Mouse (Mus musculus) adrenal gland, postnatal 14 days (tissue): ENCODE measurements around the gene Rpn2. TPM values are rescaled to one million over a fixed set of nuclear protein-coding genes. Genes with fewer than 3 reads are reported as not detected.

ENCODE experiments used
- DNase-seq: peaks from one replicate; pipeline ENCODE4 v3.0.0; 2021; ENCODE audit warnings: mixed read lengths
- long read RNA-seq, 2 experiments: library from polyadenylated mRNA; stranded (forward); transcript quantifications; one replicate each; pipeline ENCODE4 v2.0.0; 2021
- total RNA-seq: library from RNA; stranded (reverse); gene quantifications from 2 replicates; pipeline ENCODE4 v1.2.3, GENCODE M21; 2021

The Rpn2 gene
- total RNA-seq = 210 and 211 TPM in 2 replicates
- long read RNA-seq, experiment 1, transcript Rpn2-202 (17 exons, 2,756 nt) = major isoform, 509 of 579 reads
- long read RNA-seq, experiment 1, partial matches to known transcripts = 39 of 579 reads
- long read RNA-seq, experiment 1, other reads (novel, unspliced or antisense) = 30 of 579 reads
- long read RNA-seq, experiment 2, transcript Rpn2-202 (17 exons, 2,756 nt) = major isoform, 314 of 365 reads
- long read RNA-seq, experiment 2, partial matches to known transcripts = 28 of 365 reads
- long read RNA-seq, experiment 2, other reads (novel, unspliced or antisense) = 23 of 365 reads

DNA sequence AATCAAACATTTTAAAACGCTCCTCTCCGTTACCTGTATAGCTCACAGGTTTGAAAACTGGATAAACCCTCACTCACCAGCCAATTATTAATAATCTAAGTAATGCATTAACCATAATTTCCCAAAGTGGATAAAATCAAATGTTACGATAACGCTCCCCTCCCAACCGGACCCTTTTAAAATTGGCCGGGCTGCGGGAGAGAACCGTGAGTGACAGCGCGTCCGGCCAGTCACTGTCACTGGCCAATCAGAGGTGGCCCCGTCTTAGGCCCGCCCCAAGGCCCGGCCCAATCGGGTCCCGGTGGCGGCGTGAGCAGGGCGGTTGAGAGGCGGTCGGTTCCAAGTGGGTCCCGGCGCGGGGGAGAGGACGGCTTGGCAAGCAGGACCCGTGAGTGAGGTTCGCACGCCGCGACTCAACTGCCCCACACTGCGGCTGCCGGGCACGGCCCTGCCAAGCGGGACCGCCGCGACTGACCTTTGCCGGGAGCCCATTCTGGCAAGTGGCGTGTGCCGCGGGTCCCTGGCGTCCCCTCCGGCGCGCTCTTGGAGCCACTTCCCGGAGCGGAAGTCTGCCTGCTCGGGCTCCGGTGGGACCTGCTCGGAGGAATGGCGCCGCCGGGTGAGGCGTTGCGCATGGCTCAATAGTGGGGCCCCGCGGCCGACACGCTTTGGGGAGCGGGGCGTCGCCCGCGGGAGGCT is at the start of gene Rpn2:
Rpn2 (plus strand) TSS at position 301 of the 699 bp plus-strand sequence.
- DNase-seq = peak; percentile 99

DNA sequence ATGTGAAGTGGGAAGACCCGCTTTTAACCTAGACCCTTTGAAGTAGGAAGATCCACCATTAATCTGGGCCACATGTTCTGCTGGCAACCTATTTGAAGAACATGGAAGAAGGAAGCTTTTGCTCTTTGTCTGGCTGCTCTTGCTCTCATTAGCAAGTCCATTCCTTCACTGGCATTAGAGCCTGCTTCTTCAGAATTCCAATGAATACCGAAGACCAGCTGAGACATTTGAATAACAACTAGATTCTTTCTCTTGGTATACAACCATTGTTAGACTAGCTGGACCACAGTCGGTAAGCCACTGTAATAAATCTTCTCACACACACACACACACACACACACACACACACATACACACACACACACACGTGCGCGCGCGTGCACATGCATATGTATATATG is 42.9 kb upstream of the Rpn2 start:
- no peak for DNase-seq

DNA sequence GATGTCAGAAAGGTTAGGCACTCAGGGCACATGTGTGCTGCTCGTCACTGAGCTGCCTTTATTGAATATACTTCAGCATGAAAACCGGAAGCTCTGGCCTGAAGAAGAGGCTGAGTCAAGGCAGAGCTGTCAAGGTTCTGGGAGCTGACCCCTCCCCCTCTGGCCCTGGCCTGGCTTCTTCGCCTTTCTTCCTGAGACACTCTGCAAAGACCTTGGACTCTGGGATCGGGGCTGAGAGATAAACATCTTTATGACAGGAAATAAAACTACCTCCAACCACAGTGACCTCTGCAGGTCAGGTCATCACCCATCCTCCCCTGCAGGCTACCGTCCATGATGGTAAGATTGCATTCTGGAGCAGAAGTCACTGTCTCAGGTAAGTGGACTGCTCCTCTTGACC is 33.8 kb upstream of the Rpn2 start:
- DNase-seq = peak; percentile 59

DNA sequence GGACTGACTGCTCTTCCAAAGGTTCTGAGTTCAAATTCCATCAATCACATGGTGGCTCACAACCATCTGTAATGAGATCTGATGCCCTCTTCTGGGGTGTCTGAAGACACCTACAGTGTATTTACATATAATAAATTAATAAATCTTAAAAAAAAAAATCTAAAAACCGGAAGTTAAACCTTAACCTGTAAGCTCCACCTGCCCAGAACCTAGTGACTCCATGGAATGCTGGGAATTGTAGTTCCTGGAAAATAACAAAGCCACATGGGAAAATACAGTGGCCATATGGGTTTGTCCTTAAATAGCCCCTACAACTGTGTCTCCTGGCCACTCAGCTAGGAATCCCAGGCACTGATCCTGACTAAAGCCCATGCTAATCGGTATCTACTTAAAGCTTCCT is 33.2 kb upstream of the Rpn2 start:
- DNase-seq = no peak

DNA sequence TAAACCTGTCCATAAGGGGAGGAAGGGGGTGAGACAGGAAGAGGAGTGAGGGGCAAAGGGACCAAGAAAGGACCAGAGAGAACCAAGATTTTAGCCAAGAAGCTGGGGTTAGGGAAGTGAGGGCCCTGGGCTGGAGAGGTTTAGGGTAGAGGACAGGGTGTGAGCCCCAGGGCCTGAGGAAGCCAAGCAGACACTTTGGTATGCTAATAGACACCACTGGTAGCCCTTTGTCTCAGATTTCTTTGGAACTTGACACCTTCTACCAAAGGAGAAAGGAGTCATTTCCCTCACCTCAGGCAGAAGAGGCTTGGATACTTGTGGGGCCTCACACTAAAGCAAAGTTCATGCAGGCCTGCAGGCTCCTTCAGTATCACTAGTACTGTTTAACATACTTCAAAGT is 30.7 kb upstream of the Rpn2 start:
- DNase-seq = no peak

DNA sequence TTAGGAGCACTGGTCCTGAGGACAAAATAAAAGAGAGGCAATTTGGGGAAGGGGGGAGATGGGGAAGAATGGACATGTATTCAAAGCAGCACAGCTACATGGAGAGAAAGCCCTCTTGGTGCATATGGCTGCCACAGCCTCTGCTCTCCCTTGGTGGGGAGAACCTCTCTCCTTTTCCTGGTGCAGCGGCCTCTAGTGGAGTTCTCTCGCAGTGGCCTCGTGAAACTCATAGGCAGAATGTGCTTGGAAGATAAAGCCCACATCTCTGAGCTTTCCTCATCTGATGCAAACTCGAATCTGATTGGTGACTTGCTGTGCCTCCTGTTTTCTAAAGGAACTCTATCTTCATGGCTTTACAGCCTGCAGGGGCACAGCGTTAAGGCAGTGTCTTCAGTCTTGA is 19.1 kb upstream of the Rpn2 start:
- DNase-seq = peak; percentile 82

GRCm38 (mm10) chr2:157261930-157262329 is 16.9 kb upstream of the Rpn2 start:
- no peak for DNase-seq

DNA sequence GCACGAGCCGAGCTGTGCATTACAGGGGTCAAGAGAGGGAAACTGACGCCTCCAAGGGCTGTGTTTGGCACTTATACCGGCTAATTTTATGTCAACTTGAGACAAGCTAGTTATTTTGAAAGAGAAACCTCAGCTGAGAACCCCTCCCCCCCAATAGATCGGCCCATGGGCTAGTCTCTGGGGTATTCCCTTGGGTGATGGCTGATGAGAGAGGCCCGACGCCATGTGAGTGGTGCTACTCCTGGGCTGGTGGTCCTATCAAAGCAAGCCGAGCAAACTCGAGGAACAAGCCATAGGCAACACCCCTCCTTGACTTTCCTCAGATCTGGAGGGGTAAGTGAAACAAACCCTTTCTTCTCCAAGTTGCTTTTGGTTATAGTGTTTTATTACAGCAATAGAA is 16.3 kb upstream of the Rpn2 start:
- no peak for DNase-seq

DNA sequence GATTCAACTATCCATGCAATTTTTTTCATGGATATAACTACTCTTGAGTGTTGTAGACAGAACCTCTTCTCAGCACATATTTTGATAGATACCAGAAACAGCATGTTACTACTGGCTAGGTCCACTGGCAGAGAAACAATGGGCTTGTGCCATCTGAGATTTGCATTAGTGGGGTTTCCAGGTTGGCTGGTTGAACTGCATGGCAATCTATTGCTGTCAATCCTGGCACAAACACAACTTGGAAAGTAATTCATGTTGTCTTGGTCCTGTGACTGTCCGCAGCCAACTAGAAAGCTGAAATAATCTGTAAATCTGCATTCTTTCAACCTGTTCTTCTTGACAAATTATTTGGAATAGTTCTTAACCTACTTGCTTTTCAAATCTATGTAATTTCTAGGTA is 15.7 kb upstream of the Rpn2 start:
- no peak for DNase-seq

DNA sequence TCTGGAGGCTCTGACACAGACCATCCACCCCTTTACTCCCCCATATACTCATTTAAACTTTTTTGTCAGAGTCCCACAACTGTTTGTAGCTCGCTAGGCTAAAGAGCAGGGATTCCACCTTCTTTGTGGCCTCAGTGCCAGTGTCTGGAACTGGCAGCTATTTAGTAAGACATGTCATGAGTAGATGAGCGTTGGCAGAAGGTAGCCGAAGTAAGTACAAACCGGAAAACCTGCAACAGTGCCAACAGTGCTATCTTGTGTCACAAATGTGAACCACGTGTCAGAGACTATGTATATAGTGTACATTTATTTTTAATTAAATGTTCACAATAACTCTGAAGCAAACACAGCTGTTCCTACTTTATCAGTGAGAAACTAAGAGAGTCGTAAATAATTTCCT is 15.0 kb upstream of the Rpn2 start:
- no peak for DNase-seq

GRCm38 (mm10) chr2:157279416-157279800 is 591 bp downstream of the Rpn2 start, which contains the start of gene Mroh8:
TSS of gene Mroh8 (minus strand) at chr2:157279549.
- peak; percentile 80 for DNase-seq

GRCm38 (mm10) chr2:157283321-157283720 is 4.5 kb downstream of the Rpn2 start:
- DNase-seq = no peak

DNA sequence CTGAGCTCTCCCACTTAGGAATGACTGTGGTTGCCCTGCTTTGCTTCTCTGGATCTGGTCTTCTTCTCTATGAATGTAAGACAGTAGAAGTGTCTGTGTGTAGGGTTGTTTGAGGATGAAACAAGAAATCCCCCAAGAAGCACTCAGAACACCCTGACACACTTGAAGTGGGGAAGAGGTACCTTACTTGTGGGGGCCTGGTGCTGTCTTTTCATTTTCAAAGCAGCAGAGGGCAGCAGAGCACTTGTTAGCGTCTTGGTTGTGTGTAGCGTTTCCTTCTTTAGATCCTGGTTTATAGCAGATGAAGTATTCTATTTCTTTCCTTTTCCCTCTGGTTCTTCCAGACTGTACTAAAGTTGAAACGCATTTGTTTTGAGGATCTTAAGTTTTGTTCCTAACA is 8.7 kb downstream of the Rpn2 start:
- DNase-seq = peak; percentile 39

GRCm38 (mm10) chr2:157288996-157289395 is 10.2 kb downstream of the Rpn2 start:
- no peak for DNase-seq

DNA sequence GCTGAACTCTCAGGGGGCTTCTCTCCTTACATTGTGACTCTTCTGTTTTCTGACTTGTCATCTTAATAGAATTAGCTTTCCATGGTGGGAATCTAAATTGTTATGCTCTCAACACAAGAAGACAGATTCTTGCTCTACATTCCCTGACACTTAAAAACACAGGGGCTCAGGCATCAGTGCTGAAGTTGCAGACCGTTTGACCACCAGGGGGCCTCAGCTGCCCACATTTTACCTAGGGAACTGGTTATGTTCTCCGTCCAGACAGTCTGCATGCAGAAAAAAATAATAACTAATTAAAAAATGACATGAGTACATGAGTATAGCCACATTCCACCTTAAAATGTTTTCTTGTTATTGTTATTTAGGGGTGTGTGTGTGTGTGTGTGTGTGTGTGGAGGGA is 13.3 kb downstream of the Rpn2 start:
- peak; percentile 86 for DNase-seq

DNA sequence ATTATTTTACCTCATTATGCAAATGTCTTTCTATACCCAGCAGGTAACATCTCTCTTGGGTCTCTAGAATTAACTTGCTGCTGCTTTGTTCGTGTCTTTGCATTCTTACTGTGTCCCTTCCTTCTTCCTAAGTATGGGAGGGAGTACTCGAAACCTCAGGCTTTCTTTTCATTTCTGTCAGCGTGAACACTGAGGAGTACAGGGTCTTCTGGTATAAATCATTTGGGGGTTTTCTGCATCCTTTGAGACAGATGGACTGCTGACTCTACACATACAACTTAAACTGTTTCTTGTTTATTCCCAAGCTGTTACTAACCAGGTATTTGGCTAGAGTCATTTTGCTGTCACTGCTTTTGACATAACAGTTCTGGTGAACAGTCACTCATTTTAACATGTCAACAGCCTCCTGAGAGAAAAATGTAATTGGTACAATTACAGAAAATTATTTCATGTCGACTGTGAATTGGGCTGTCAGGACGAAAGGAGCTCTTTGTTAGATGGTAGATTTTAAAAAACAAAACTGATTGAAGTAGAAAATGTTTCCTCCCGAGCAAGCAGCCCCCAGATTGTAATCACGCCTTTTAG is 17.4 kb downstream of the Rpn2 start:
- DNase-seq = no peak

GRCm38 (mm10) chr2:157300051-157300450 is 21.2 kb downstream of the Rpn2 start:
- no peak for DNase-seq

DNA sequence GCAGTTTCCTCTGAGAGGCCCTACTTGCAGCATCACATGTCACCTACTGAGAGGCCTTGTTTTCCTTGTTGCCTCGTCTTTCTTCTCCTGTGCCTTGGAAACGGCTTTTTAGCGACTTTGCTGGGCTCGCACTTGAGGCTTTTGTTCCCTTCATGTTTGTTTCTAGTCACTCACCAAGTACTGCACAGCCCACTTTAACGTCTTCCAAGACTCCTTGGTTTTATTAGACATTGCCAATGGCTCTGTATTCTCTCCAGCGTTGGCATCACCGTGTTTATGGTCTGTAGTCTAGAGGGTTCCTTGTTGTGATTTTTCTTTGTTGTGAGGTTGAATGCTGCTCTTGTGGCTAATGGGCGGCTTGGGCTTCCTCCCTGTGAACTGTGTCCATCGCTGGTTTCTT is 24.3 kb downstream of the Rpn2 start:
- no peak for DNase-seq

DNA sequence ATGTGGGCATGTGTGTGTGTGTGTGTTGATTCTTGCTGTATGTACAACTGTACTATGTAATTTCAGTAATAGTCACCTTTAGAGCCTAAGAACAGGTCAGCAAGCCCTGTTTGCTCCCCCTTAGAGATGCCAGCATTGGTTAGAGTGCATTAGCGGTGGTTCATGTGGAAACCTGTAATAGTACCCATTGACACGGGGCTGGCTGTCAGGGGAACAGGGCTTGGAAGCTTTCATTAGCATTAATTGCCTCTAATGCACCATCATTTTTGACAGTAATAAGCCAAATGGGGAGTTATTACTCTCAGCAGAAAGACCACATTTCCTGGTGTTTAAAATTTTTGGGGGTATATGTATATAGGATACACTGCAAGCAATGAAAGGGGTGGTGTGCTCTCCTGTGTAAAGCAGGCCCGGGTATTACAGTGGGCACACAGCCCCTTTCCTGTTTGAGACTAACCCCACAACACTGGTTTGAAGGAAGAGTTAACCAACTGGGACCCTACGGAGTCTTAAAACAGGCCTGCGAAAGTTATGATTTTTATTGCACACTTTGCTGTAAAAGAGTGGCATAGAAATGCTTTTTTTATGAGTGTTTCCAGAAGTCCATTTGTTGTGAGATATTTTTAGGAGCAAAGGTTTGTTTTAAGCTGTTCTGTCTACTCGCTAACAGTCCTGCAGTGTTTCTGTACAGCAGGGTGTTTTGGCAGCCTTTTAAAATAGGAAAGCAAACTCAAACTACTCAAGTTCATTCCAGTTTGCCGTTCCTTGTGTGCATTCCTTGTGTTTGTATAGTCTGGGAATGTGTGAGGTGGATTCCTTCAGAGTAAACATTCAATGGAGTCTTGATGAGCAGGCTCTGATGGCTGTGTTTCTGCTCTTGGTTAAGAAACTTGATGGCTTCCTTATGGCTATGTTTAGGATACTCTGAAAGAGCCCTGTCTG is 27.5 kb downstream of the Rpn2 start:
- DNase-seq = no peak

DNA sequence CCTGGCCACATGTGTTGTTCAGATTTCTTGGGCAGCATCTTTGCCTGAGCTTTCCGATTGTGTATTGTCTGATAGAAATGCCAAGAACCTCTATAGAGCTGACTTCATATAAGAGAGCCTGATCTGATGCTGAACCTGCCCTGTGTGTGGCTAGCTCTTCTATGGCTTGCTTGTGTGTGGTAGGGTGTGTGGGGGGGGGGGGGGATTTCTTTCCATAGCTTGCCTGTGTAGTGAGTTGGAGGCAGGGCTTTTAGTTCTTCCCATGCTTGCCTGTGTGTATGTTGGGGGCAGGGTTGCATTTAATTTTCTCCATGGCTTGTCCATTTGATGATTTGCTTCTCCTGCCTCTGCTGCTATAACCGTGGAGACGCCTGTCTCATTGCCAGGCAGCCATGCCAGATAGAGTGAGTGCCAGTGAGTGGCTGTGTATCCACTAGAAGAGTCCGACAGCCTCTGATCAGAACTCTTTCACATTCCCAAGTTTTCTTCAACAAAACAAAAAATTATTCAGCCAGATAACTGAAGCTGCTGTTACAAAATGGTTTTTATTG is 29.0 kb downstream of the Rpn2 start:
- no peak for DNase-seq

DNA sequence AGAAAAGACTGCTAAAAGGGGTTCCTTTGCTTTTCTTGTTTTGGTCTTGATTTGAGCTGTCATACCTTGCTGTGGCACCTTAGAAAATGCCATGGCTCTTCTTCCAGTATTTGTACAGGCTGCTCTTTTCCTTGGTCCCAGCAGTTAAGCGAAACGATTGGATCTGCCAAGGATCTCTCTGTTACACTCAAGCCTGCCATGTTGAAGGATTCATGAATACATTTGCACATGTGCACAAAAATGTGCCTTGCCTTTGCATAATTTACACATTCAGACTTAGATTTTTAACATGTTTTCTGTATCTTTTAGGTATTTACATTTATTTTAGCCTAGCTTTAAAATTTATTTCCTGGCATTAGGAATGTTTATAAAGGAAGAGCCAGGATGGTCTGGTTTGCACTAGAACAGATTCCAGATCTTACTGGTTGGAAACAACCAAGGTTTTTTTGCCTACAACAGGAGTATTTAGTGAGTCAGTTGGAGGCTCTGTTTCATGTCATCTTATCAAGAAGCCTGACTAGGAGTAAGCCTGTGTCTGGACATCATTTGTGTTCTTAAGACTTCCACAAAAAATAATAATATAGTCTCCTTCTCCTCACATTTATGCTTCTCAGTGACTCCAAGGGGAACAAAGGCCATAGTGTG is 29.6 kb downstream of the Rpn2 start:
- no peak for DNase-seq

DNA sequence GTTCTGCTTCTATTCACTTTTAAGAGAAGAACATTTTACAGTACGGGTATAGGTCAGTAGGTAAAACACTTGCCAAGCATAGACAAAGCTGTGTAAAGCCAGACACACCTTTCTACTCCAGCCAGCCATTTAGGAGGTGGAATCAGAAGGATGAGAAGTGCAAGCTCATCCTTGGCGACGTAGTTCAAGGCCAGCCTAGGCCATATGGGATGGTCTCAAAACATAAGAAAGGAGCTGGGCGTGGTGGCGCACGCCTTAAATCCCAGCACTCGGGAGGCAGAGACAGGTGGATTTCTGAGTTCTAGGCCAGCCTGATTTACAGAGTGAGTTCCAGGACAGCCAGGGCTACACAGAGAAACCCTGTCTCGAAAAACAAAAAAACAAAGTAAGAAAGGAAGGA is 30.8 kb downstream of the Rpn2 start:
- DNase-seq = no peak
